Mouse (Mus musculus) neural tube, embryonic 15.5 days (tissue): ENCODE results near the gene Camkk2. TPM values are rescaled to one million over a fixed set of nuclear protein-coding genes. Genes with fewer than 3 reads are reported as not detected.

Experiments
- ATAC-seq: fragments of 200-750 bp; cut with Nextera tagmentation; 2 replicates; pipeline ENCODE4 v1.8.0; 2017; ENCODE audit warnings: mild to moderate bottlenecking, moderate TSS enrichment, moderate library complexity; ENCODE audit not compliant: low FRiP score
- H3K27ac ChIP-seq: fragments of 300-500 bp; sonication (generic); replicated peaks from 2 replicates; pipeline ENCODE4 v1.5.1; 2015; ENCODE audit warnings: mild to moderate bottlenecking, inconsistent platforms
- H3K27me3 ChIP-seq: fragments of 300-500 bp; sonication (generic); replicated peaks from 2 replicates; pipeline ENCODE4 v1.6.1; 2015; ENCODE audit warnings: inconsistent platforms
- H3K36me3 ChIP-seq: fragments of 300-500 bp; sonication (generic); 2 replicates; pipeline ENCODE4 v1.6.1; 2015; ENCODE audit warnings: inconsistent platforms
- H3K4me1 ChIP-seq: fragments of 300-500 bp; sonication (generic); 2 replicates; pipeline ENCODE4 v1.6.1; 2015; ENCODE audit warnings: inconsistent platforms
- H3K4me2 ChIP-seq: fragments of 300-500 bp; sonication (generic); 2 replicates; pipeline ENCODE4 v1.6.1; 2015; ENCODE audit warnings: inconsistent platforms, mild to moderate bottlenecking, moderate library complexity
- H3K4me3 ChIP-seq: fragments of 300-500 bp; sonication (generic); replicated peaks from 2 replicates; pipeline ENCODE4 v1.5.1; 2015; ENCODE audit warnings: mild to moderate bottlenecking, inconsistent platforms
- H3K9ac ChIP-seq: fragments of 300-500 bp; sonication (generic); replicated peaks from 2 replicates; pipeline ENCODE4 v1.6.1; 2015; ENCODE audit warnings: mild to moderate bottlenecking, inconsistent platforms
- H3K9me3 ChIP-seq: fragments of 300-500 bp; sonication (generic); replicated peaks from 2 replicates; pipeline ENCODE4 v1.6.1; 2016; ENCODE audit warnings: inconsistent platforms
- WGBS: fragments of 180-500 bp; shearing (Covaris S2); methylation state at CpG from one replicate; pipeline ENCODE4 v1.1.7; 2015; ENCODE audit warnings: mixed read lengths; 5-methylcytosine and 5-hydroxymethylcytosine counted together
- polyA plus RNA-seq: library from polyadenylated mRNA; unstranded; fragments of >200 nt; fragmentation: Nextera tagmentation; extraction: Ambion mirVana; gene quantifications from 2 replicates; pipeline ENCODE4 v1.2.1, GENCODE M21; 2015

Camkk2 gene
- polyA plus RNA-seq, 1 experiment from 2014 or later: 69.9 TPM

GRCm38 (mm10) chr5:122763271-122764031 is 15.8 kb downstream of the Camkk2 start:
- peaks cover 31% of the 10 kb centered on the region for H3K36me3 ChIP-seq
- no peaks in the 10 kb centered on the region for H3K4me1 ChIP-seq
- H3K27me3 ChIP-seq: no peaks in the 10 kb centered on the region
- WGBS: 88% methylated on average over 29 of the region's 29 CpGs
- H3K27ac ChIP-seq: no peak overlapping the region
- H3K4me3 ChIP-seq: no peak overlapping the region
- ATAC-seq: no peak
- no peaks in the 10 kb centered on the region for H3K9me3 ChIP-seq
- H3K4me2 ChIP-seq: no peak overlapping the region
- H3K9ac ChIP-seq: no peak overlapping the region

GRCm38 (mm10) chr5:122756680-122757079 is 22.5 kb downstream of the Camkk2 start:
- no peak for ATAC-seq
- Histone ChIP-seq H3K9ac (no peak overlapping the region), H3K4me1 (no peaks in the 10 kb centered on the region), H3K27ac (no peak overlapping the region), H3K27me3 (no peaks in the 10 kb centered on the region), H3K36me3 (peaks cover 65% of the 10 kb centered on the region), H3K9me3 (no peaks in the 10 kb centered on the region), H3K4me3 (no peak overlapping the region), H3K4me2 (no peak overlapping the region)
- WGBS: 87% methylated on average over 7 of the region's 7 CpGs

- peaks cover 71% of the 10 kb centered on the region for H3K36me3 ChIP-seq
- H3K9me3 ChIP-seq: no peaks in the 10 kb centered on the region
- no peaks in the 10 kb centered on the region for H3K27me3 ChIP-seq
- WGBS: 45% methylated on average over 6 of the region's 6 CpGs
- ATAC-seq: no peak
- H3K27ac ChIP-seq: no peak overlapping the region
- no peak overlapping the region for H3K9ac ChIP-seq
- no peaks in the 10 kb centered on the region for H3K4me1 ChIP-seq
- no peak overlapping the region for H3K4me2 ChIP-seq
- no peak overlapping the region for H3K4me3 ChIP-seq
These were observed 23.1 kb downstream of the Camkk2 start for GRCm38 (mm10) chr5:122756144-122756543.

- H3K9me3 ChIP-seq: no peaks in the 10 kb centered on the region
- H3K27me3 ChIP-seq: no peaks in the 10 kb centered on the region
- 97% methylated on average over 4 of the region's 4 CpGs for WGBS
- H3K4me1 ChIP-seq: no peaks in the 10 kb centered on the region
- H3K4me2 ChIP-seq: no peak overlapping the region
- H3K36me3 ChIP-seq: peaks cover 74% of the 10 kb centered on the region
- H3K27ac ChIP-seq: no peak overlapping the region
- H3K4me3 ChIP-seq: no peak overlapping the region
- no peak for ATAC-seq
- no peak overlapping the region for H3K9ac ChIP-seq
These were observed 23.6 kb downstream of the Camkk2 start for GRCm38 (mm10) chr5:122755620-122756019.

DNA sequence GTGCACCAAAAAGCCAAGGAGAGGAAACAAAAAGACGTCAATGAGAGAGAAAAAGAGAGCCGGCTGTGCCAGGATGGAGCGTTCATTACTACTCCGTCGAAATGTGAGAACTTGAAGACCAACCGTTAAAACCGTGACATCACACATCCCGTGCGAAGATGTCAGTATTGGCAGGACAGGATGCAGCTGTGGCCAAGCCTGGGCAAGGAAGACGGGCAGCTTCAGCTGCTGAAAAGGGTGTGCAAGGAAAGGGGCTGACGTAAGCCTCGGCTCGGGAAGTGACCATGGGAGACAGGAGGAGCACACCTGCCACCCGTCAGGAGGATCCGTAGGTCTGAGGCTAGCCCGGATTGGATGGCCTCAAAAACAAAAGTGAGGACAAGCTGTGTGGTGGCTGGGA is 24.7 kb downstream of the Camkk2 start:
- Histone ChIP-seq H3K4me1 (no peaks in the 10 kb centered on the region), H3K36me3 (peaks cover 81% of the 10 kb centered on the region), H3K27me3 (no peaks in the 10 kb centered on the region), H3K4me3 (no peak overlapping the region), H3K9ac (no peak overlapping the region), H3K27ac (no peak overlapping the region), H3K9me3 (no peaks in the 10 kb centered on the region), H3K4me2 (no peak overlapping the region)
- whole genome bisulfite sequencing: 89% methylated on average over 16 of the region's 16 CpGs
- ATAC-seq: no peak

DNA sequence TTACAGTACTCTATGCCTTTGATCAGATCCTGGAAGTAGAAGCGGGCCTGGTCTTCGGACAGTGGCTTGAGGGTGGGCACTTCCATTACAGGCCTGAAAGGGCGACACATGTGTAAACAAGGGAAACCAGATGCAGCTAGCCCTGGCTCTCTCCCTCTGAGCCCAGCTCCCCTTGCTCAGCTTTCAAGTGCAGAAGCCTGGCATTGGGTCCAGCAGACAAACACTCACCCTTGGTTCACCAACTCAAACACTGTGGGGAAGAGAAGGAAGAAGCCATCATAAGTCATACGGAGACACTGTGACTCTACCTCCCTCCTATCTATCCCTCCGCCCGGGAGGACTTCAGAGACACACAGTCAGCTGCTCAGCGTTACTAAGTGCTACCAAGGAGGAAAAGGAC is 31.3 kb downstream of the Camkk2 start:
- Histone ChIP-seq H3K4me3 (no peak overlapping the region), H3K36me3 (peaks cover 80% of the 10 kb centered on the region), H3K4me1 (no peaks in the 10 kb centered on the region), H3K27me3 (no peaks in the 10 kb centered on the region), H3K9me3 (no peaks in the 10 kb centered on the region), H3K27ac (no peak overlapping the region), H3K9ac (no peak overlapping the region), H3K4me2 (no peak overlapping the region)
- WGBS: 86% methylated on average over 7 of the region's 7 CpGs
- no peak for ATAC-seq

GRCm38 (mm10) chr5:122743880-122744422 is 35.3 kb downstream of the Camkk2 start:
- H3K27me3 ChIP-seq: no peaks in the 10 kb centered on the region
- no peak overlapping the region for H3K4me2 ChIP-seq
- peaks cover 79% of the 10 kb centered on the region for H3K36me3 ChIP-seq
- no peak overlapping the region for H3K9ac ChIP-seq
- H3K9me3 ChIP-seq: no peaks in the 10 kb centered on the region
- H3K4me1 ChIP-seq: no peaks in the 10 kb centered on the region
- no peak overlapping the region for H3K27ac ChIP-seq
- ATAC-seq: no peak
- WGBS: 87% methylated on average over 13 of the region's 13 CpGs
- no peak overlapping the region for H3K4me3 ChIP-seq

GRCm38 (mm10) chr5:122736761-122737160 is 42.4 kb downstream of the Camkk2 start:
- no peak for ATAC-seq
- Histone ChIP-seq H3K27ac (no peak overlapping the region), H3K27me3 (no peaks in the 10 kb centered on the region), H3K9ac (no peak overlapping the region), H3K4me3 (no peak overlapping the region), H3K4me1 (peaks cover 7% of the 10 kb centered on the region; the same call in 1 of the 2 replicates), H3K36me3 (peaks cover 36% of the 10 kb centered on the region), H3K9me3 (no peaks in the 10 kb centered on the region), H3K4me2 (no peak overlapping the region)
- 90% methylated on average over 15 of the region's 15 CpGs for WGBS

- Histone ChIP-seq H3K36me3 (peaks cover 27% of the 10 kb centered on the region), H3K27ac (no peak overlapping the region), H3K4me1 (peaks cover 7% of the 10 kb centered on the region; the same call in 1 of the 2 replicates), H3K4me3 (no peak overlapping the region), H3K4me2 (no peak overlapping the region), H3K27me3 (no peaks in the 10 kb centered on the region), H3K9ac (no peak overlapping the region), H3K9me3 (no peaks in the 10 kb centered on the region)
- ATAC-seq: no peak
- 86% methylated on average over 7 of the region's 7 CpGs for WGBS
These were observed 43.4 kb downstream of the Camkk2 start for GRCm38 (mm10) chr5:122735853-122736252.

GRCm38 (mm10) chr5:122733881-122734280 is 45.3 kb downstream of the Camkk2 start:
- 75% methylated on average over 17 of the region's 17 CpGs for WGBS
- H3K36me3 ChIP-seq: peaks cover 24% of the 10 kb centered on the region
- no peak overlapping the region for H3K9ac ChIP-seq
- no peak overlapping the region for H3K4me2 ChIP-seq
- peaks cover 7% of the 10 kb centered on the region; the same call in 1 of the 2 replicates for H3K4me1 ChIP-seq
- no peaks in the 10 kb centered on the region for H3K9me3 ChIP-seq
- H3K27me3 ChIP-seq: no peaks in the 10 kb centered on the region
- no peak overlapping the region for H3K27ac ChIP-seq
- no peak overlapping the region for H3K4me3 ChIP-seq
- ATAC-seq: no peak

DNA sequence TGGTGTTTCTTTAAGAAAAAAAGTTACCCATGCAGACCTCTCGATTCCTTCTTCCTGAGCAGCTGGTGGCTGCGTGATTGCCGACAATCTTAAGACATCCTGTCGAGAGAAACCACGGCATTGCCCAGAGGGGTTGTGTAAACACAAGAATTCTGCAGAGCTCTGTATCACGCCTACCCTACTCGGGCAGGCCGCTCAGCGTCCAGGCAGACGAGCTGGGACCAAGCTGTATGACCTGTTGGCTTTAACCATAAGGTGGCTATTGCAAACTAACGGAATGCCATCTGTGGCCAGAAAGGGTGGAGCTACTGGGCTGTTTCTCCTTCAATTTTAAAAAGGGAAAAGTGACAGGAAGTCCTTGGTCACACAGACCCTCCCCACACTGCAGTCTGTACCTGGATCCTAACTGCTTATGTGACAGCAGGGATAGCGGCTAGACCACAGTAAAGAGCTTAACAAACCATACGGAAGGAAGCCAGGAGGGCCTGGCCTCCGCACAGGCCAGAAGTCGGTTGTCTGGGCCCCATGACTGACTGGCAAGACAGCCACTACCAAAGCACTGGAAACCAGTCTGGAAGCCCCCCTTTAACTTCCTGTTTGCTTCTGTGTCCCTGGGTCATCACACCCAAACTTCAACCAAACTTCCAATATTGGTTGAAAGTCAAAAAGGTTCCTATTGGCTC is 47.1 kb downstream of the Camkk2 start:
- no peak overlapping the region for H3K4me3 ChIP-seq
- no peaks in the 10 kb centered on the region for H3K9me3 ChIP-seq
- no peak overlapping the region; the same call in 1 of the 2 replicates for H3K4me2 ChIP-seq
- no peak for ATAC-seq
- peaks cover 24% of the 10 kb centered on the region for H3K36me3 ChIP-seq
- H3K27me3 ChIP-seq: no peaks in the 10 kb centered on the region
- peaks cover 7% of the 10 kb centered on the region; the same call in 1 of the 2 replicates for H3K4me1 ChIP-seq
- no peak overlapping the region for H3K9ac ChIP-seq
- H3K27ac ChIP-seq: no peak overlapping the region
- WGBS: 76% methylated on average over 15 of the region's 15 CpGs

- Histone ChIP-seq H3K4me3 (no peak overlapping the region), H3K4me2 (no peak overlapping the region), H3K27me3 (no peaks in the 10 kb centered on the region), H3K9ac (no peak overlapping the region), H3K36me3 (peaks cover 16% of the 10 kb centered on the region), H3K4me1 (peaks cover 12% of the 10 kb centered on the region), H3K27ac (peak overlapping the region; percentile 39; the same call in 1 of the 2 replicates), H3K9me3 (no peaks in the 10 kb centered on the region)
- no peak for ATAC-seq
- 68% methylated on average over 8 of the region's 8 CpGs for WGBS
These were observed 47.9 kb downstream of the Camkk2 start for GRCm38 (mm10) chr5:122731321-122731720.
